Mouse (Mus musculus): ENCODE measurements around the gene Casq2.

DNA sequence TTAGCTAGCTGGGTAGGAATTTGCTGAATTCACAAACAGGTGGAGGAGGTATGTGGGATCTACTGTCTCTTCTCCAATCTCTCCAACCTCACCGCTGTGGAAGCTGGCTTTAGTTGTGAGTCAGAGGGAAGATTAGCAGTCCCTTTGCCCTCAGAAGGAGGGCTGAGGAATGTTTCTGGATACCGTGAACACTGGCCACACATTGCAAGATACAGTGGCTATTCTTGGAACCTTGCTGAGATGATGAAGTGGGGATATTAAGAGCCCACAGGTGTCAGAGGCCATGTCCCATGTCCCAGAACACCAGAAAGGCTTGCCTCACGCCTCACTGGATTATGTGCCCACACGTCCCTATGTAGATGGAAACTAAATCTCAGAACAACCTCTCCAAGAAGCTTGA is 17.0 kb upstream of the Casq2 start:
- TF ChIP-seq CTCF (IDR thresholded peaks at IDR 0.05; ENCODE audit: control insufficient read depth, insufficient read depth, insufficient read length) (no peak), MYOG (IDR thresholded peaks at IDR 0.05; ENCODE audit: control insufficient read depth, extremely low read depth, insufficient read length) (no peak), USF1 (IDR thresholded peaks at IDR 0.05; ENCODE audit: low read depth) (no peak), CEBPB (IDR thresholded peaks at IDR 0.05; ENCODE audit: low read depth) (no peak), MAX (IDR thresholded peaks at IDR 0.05) (no peak), FOSL1 (IDR thresholded peaks at IDR 0.05; ENCODE audit: insufficient read depth, low read length, poor library complexity, severe bottlenecking) (no peak), MYOD1 (IDR thresholded peaks at IDR 0.05; ENCODE audit: control insufficient read depth, insufficient read length, low read depth) (peak; percentile 17)

Measured in C2C12 (cell line).